Mouse (Mus musculus): Measurements from ENCODE around the gene Vwc2l.

- no peak for TF ChIP-seq CTCF (IDR thresholded peaks at IDR 0.05; ENCODE audit: low read depth)
- no peak for TF ChIP-seq EP300 (optimal IDR thresholded peaks at IDR 0.05)
Observed at GRCm38 (mm10) chr1:70703934-70704333, 21.6 kb upstream of the Vwc2l start.
